Mouse (Mus musculus): ENCODE measurements around the gene Mgmt.

DNA sequence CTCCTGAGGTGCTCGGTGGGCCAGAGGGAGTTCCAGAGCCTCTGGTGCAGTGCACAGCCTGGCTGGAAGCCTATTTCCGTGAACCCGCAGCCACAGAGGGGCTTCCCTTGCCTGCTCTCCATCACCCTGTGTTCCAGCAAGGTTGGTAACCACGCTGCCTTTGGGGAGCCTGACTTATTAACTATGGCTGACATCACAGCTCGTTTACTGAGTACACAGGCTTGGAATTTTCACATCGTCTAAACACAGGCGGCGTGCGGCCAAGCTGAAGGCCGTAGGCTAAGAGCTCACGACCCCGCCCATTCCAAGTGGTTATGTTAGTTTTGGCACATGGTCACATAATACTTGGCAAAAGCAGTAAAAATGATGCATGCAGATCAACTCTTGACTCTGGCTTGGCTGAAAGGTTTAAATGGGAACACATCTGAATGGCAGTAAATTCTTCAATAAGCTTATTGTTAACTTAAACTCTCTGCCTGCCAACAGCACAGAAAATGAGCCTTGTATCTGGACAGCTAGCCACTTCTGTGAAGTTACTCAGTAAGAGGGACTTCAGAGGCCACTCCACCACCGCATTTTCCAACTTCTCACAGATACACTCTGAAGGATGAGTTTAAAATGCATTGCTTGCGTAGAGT, 191.7 kb downstream of the Mgmt start:
- TF ChIP-seq POLR2A (IDR thresholded peaks at IDR 0.05; ENCODE audit: control insufficient read depth, low read depth, low read length) (no peak), CTCF (IDR thresholded peaks at IDR 0.05; ENCODE audit: control insufficient read depth, insufficient read depth, insufficient replicate concordance, low read depth, low read length) (no peak)

Data from testis, adult 2 months (tissue).